In genomic region chr7:126579172-126579571, GRCm38 (mm10) we compare ENCODE assay signal across 10 mouse cellular contexts. TPM values are rescaled to one million over a fixed set of nuclear protein-coding genes. Genes with fewer than 3 reads are reported as not detected.
DNase-seq lines count a peak whose midpoint lies in the region; ATAC-seq and TF ChIP-seq lines count a peak whose summit lies in the region.
"Had no signal": no experiment of that assay in that cellular context is flagged by ENCODE, and none has a peak within 500 bp of the region (broad histone marks: within the 10 kb centered on the region; RNA-seq: fewer than 3 reads in every experiment).

No protein-coding gene starts in this region.

- no peak overlapping the region for H3K4me2 ChIP-seq in heart, postnatal 0 days (ENCODE audit: low read depth, low read length)
- H3K4me2 ChIP-seq: embryonic facial prominence, embryonic 15.5 days had no signal

- no peak overlapping the region for H3K4me3 ChIP-seq in heart, postnatal 0 days (ENCODE audit: low read depth, low read length)
- no peak overlapping the region for H3K4me3 ChIP-seq in heart, embryonic 10.5 days
- H3K4me3 ChIP-seq in spleen, adult 2 months (ENCODE audit: extremely low read depth, insufficient read depth, insufficient read length) = no peak overlapping the region
- no peak overlapping the region for H3K4me3 ChIP-seq in limb, embryonic 10.5 days
- H3K4me3 ChIP-seq: embryonic facial prominence, embryonic 15.5 days had no signal

- no peak for DNase-seq in heart, postnatal 0 days (ENCODE audit: low spot score)
- no peak for DNase-seq in heart, embryonic 10.5 days (ENCODE audit: low spot score)
- DNase-seq in spleen, adult 2 months (ENCODE audit: low read depth in 1 of 2, low spot score in 2 of 2) = peak in 1 of 2 experiments; percentile 38
- DNase-seq in spleen, adult 12 weeks (ENCODE audit: low spot score) = no peak
- DNase-seq in brain, embryonic 14.5 days (ENCODE audit: low read depth) = peak; percentile 45
- peak; percentile 58 for DNase-seq in limb, embryonic 10.5 days (ENCODE audit: low spot score)
- peak; percentile 39 to 75 for DNase-seq in spleen, postnatal 4 days (ENCODE audit: low spot score in 2 of 2)
- no peak for DNase-seq in urinary bladder, adult 2 months (ENCODE audit: low spot score)

- H3K9me3 ChIP-seq in heart, postnatal 0 days (replicated peaks; ENCODE audit: control insufficient read depth, low read length) = no peaks in the 10 kb centered on the region
- H3K9me3 ChIP-seq in heart, embryonic 10.5 days = no peaks in the 10 kb centered on the region
- H3K9me3 ChIP-seq in limb, embryonic 10.5 days (replicated peaks) = no peaks in the 10 kb centered on the region
- H3K9me3 ChIP-seq: embryonic facial prominence, embryonic 15.5 days had no signal

- H3K9ac ChIP-seq in heart, postnatal 0 days (replicated peaks; ENCODE audit: low read depth, low read length) = no peak overlapping the region
- H3K9ac ChIP-seq: embryonic facial prominence, embryonic 15.5 days had no signal

- TF ChIP-seq EP300 in heart, postnatal 0 days (IDR thresholded peaks at IDR 0.05; ENCODE audit: low read depth) = no peak

- peak; percentile 49 for TF ChIP-seq CTCF in heart, postnatal 0 days (IDR thresholded peaks at IDR 0.05; ENCODE audit: low read depth)
- peak; percentile 50; the same call in 1 of the 2 replicates for TF ChIP-seq CTCF in spleen, adult 2 months (IDR thresholded peaks at IDR 0.05; ENCODE audit: extremely low read depth, insufficient read depth, insufficient read length, insufficient replicate concordance)
- TF ChIP-seq CTCF in brain, embryonic 14.5 days (IDR thresholded peaks at IDR 0.05; ENCODE audit: borderline replicate concordance, extremely low read depth, insufficient read depth, insufficient read length) = peak; percentile 61

- WGBS in heart, postnatal 0 days = 57% methylated on average over 8 of the region's 8 CpGs
- 50% methylated on average over 8 of the region's 8 CpGs for WGBS in heart, embryonic 10.5 days
- WGBS in spleen, adult 2 months = 84% methylated on average over 8 of the region's 8 CpGs
- 56% methylated on average over 8 of the region's 8 CpGs for WGBS in limb, embryonic 10.5 days

- no peak for TF ChIP-seq POLR2A in spleen, adult 2 months (IDR thresholded peaks at IDR 0.05; ENCODE audit: low read depth, low read length)
- no peak for TF ChIP-seq POLR2A in brain, embryonic 14.5 days (IDR thresholded peaks at IDR 0.05; ENCODE audit: borderline replicate concordance, extremely low read depth, insufficient read depth, insufficient read length, poor library complexity, severe bottlenecking)

- peaks cover 9% of the 10 kb centered on the region; the same call in 1 of the 2 replicates for H3K4me1 ChIP-seq in heart, postnatal 0 days (ENCODE audit: control insufficient read depth, insufficient read depth)
- H3K4me1 ChIP-seq in heart, embryonic 10.5 days = peaks cover 16% of the 10 kb centered on the region
- H3K4me1 ChIP-seq in spleen, adult 2 months (ENCODE audit: control insufficient read depth, insufficient read depth, insufficient read length) = peaks cover 5% of the 10 kb centered on the region; the same call in 1 of the 2 replicates
- peaks cover 15% of the 10 kb centered on the region for H3K4me1 ChIP-seq in limb, embryonic 10.5 days

- no peaks in the 10 kb centered on the region for H3K27me3 ChIP-seq in heart, postnatal 0 days (ENCODE audit: control insufficient read depth, insufficient read depth, low read length)
- H3K27me3 ChIP-seq in heart, embryonic 10.5 days (ENCODE audit: insufficient read depth, poor library complexity, severe bottlenecking) = no peaks in the 10 kb centered on the region
- no peaks in the 10 kb centered on the region for H3K27me3 ChIP-seq in spleen, adult 2 months (ENCODE audit: control insufficient read depth, insufficient read depth, low read length)
- peaks cover under 1% of the 10 kb centered on the region; the same call in 1 of the 2 replicates for H3K27me3 ChIP-seq in limb, embryonic 10.5 days (ENCODE audit: low read depth, poor library complexity, severe bottlenecking)
- H3K27me3 ChIP-seq: embryonic facial prominence, embryonic 15.5 days had no signal

- H3K27ac ChIP-seq in heart, postnatal 0 days (ENCODE audit: low read depth) = no peak overlapping the region
- H3K27ac ChIP-seq in heart, embryonic 10.5 days = no peak overlapping the region
- no peak overlapping the region for H3K27ac ChIP-seq in spleen, adult 2 months (ENCODE audit: insufficient read depth, low read length)
- no peak overlapping the region for H3K27ac ChIP-seq in limb, embryonic 10.5 days
- H3K27ac ChIP-seq: embryonic facial prominence, embryonic 15.5 days had no signal

- peaks cover 11% of the 10 kb centered on the region; the same call in 1 of the 2 replicates for H3K36me3 ChIP-seq in heart, postnatal 0 days (replicated peaks; ENCODE audit: control insufficient read depth, insufficient read depth, low read length)
- peaks cover 15% of the 10 kb centered on the region; the same call in 1 of the 2 replicates for H3K36me3 ChIP-seq in heart, embryonic 10.5 days
- peaks cover 17% of the 10 kb centered on the region for H3K36me3 ChIP-seq in spleen, adult 2 months (ENCODE audit: control insufficient read depth, insufficient read depth, low read length)
- peaks cover 32% of the 10 kb centered on the region for H3K36me3 ChIP-seq in limb, embryonic 10.5 days

- no peak for ATAC-seq in heart, postnatal 0 days (ENCODE audit: insufficient read depth, low read depth)

RNA-seq across cellular contexts. Expression of gene Apobr, which starts 5.6 kb away (rescaled TPM):
- total RNA-seq in heart, postnatal 0 days (2014; rRNA removed; ENCODE audit: low replicate concordance) = not detected in 2 replicates
- 0.34 and 0.40 TPM in 2 replicates for polyA plus RNA-seq in heart, postnatal 0 days (2015; fragmentation: Nextera tagmentation; extraction: Ambion mirVana)
- 0.18 and 0.23 TPM in 2 replicates for polyA plus RNA-seq in heart, embryonic 10.5 days (2016; fragmentation: Nextera tagmentation; extraction: Ambion mirVana)
- 13.6 and 15.8 TPM in 2 replicates for polyA plus RNA-seq in spleen, adult 2 months (2012; rRNA removed)
- polyA plus RNA-seq in brain, embryonic 14.5 days (2012; rRNA removed) = 0.38 and 0.81 TPM in 2 replicates
- polyA plus RNA-seq in limb, embryonic 10.5 days (2016; fragmentation: Nextera tagmentation; extraction: Ambion mirVana) = 0.29 and 0.51 TPM in 2 replicates
- 2.1 and 3.0 TPM in 2 replicates for polyA plus RNA-seq in urinary bladder, adult 2 months (2012; rRNA removed)

RNA-seq across cellular contexts. Expression of gene Cln3, which starts 6.4 kb away (rescaled TPM):
- 14.8 and 17.1 TPM in 2 replicates for total RNA-seq in heart, postnatal 0 days (2014; rRNA removed; ENCODE audit: low replicate concordance)
- polyA plus RNA-seq in heart, postnatal 0 days (2015; fragmentation: Nextera tagmentation; extraction: Ambion mirVana) = 14.9 and 17.0 TPM in 2 replicates
- 19.8 and 23.3 TPM in 2 replicates for polyA plus RNA-seq in heart, embryonic 10.5 days (2016; fragmentation: Nextera tagmentation; extraction: Ambion mirVana)
- 105 and 118 TPM in 2 replicates for polyA plus RNA-seq in spleen, adult 2 months (2012; rRNA removed)
- polyA plus RNA-seq in brain, embryonic 14.5 days (2012; rRNA removed) = 45.5 and 64.3 TPM in 2 replicates
- polyA plus RNA-seq in limb, embryonic 10.5 days (2016; fragmentation: Nextera tagmentation; extraction: Ambion mirVana) = 27.0 and 27.8 TPM in 2 replicates
- polyA plus RNA-seq in urinary bladder, adult 2 months (2012; rRNA removed) = 48.1 and 53.3 TPM in 2 replicates

RNA-seq across cellular contexts. Expression of gene Eif3c, which starts 13.0 kb away (rescaled TPM):
- 88.8 and 103 TPM in 2 replicates for total RNA-seq in heart, postnatal 0 days (2014; rRNA removed; ENCODE audit: low replicate concordance)
- 108 and 114 TPM in 2 replicates for polyA plus RNA-seq in heart, postnatal 0 days (2015; fragmentation: Nextera tagmentation; extraction: Ambion mirVana)
- polyA plus RNA-seq in heart, embryonic 10.5 days (2016; fragmentation: Nextera tagmentation; extraction: Ambion mirVana) = 155 and 179 TPM in 2 replicates
- polyA plus RNA-seq in spleen, adult 2 months (2012; rRNA removed) = 61.0 and 64.7 TPM in 2 replicates
- polyA plus RNA-seq in brain, embryonic 14.5 days (2012; rRNA removed) = 108 and 149 TPM in 2 replicates
- 230 and 241 TPM in 2 replicates for polyA plus RNA-seq in limb, embryonic 10.5 days (2016; fragmentation: Nextera tagmentation; extraction: Ambion mirVana)
- 85.5 and 109 TPM in 2 replicates for polyA plus RNA-seq in urinary bladder, adult 2 months (2012; rRNA removed)

RNA-seq across cellular contexts. Expression of gene Il27, which starts 15.6 kb away (rescaled TPM):
- total RNA-seq in heart, postnatal 0 days (2014; rRNA removed; ENCODE audit: low replicate concordance) = not detected in 2 replicates
- polyA plus RNA-seq in heart, postnatal 0 days (2015; fragmentation: Nextera tagmentation; extraction: Ambion mirVana) = not detected in 2 replicates
- not detected in 2 replicates for polyA plus RNA-seq in heart, embryonic 10.5 days (2016; fragmentation: Nextera tagmentation; extraction: Ambion mirVana)
- polyA plus RNA-seq in spleen, adult 2 months (2012; rRNA removed) = 0.79 and 1.5 TPM in 2 replicates
- polyA plus RNA-seq in brain, embryonic 14.5 days (2012; rRNA removed) = not detected in 2 replicates
- not detected in 2 replicates for polyA plus RNA-seq in limb, embryonic 10.5 days (2016; fragmentation: Nextera tagmentation; extraction: Ambion mirVana)
- 0.18 and 0.22 TPM in 2 replicates for polyA plus RNA-seq in urinary bladder, adult 2 months (2012; rRNA removed)
- polyA plus RNA-seq: embryonic facial prominence, embryonic 15.5 days; lung, embryonic 16.5 days had no signal

RNA-seq across cellular contexts. Expression of gene Nupr1, which starts 51.5 kb away (rescaled TPM):
- total RNA-seq in heart, postnatal 0 days (2014; rRNA removed; ENCODE audit: low replicate concordance) = 1.3 and 4.1 TPM in 2 replicates
- 8.9 and 13.0 TPM in 2 replicates for polyA plus RNA-seq in heart, postnatal 0 days (2015; fragmentation: Nextera tagmentation; extraction: Ambion mirVana)
- 0.75 and 1.2 TPM in 2 replicates for polyA plus RNA-seq in heart, embryonic 10.5 days (2016; fragmentation: Nextera tagmentation; extraction: Ambion mirVana)
- 28.8 and 42.3 TPM in 2 replicates for polyA plus RNA-seq in spleen, adult 2 months (2012; rRNA removed)
- polyA plus RNA-seq in brain, embryonic 14.5 days (2012; rRNA removed) = 2.7 and 3.9 TPM in 2 replicates
- 0.45 and 0.78 TPM in 2 replicates for polyA plus RNA-seq in limb, embryonic 10.5 days (2016; fragmentation: Nextera tagmentation; extraction: Ambion mirVana)
- 67.1 and 82.3 TPM in 2 replicates for polyA plus RNA-seq in urinary bladder, adult 2 months (2012; rRNA removed)

Comparison
In these comparisons a context has a peak if more than half of its experiments do, and no peak if none do; other contexts are left out.
1. DNase-seq: peak in brain, embryonic 14.5 days (single experiment), limb, embryonic 10.5 days (single experiment) and spleen, postnatal 4 days (2 of 2); none in heart, postnatal 0 days (single experiment), heart, embryonic 10.5 days (single experiment), spleen, adult 12 weeks (single experiment) and urinary bladder, adult 2 months (single experiment).
2. Peak in every context shown above with its lines, with median percentiles within 50 percentile points of each other: CTCF ChIP-seq.